19 mouse cellular contexts compared by ENCODE assay signal in genomic region chr2:181057341-181057740, GRCm38 (mm10). TPM values are rescaled to one million over a fixed set of nuclear protein-coding genes. Genes with fewer than 3 reads are reported as not detected.
DNase-seq lines count a peak whose midpoint lies in the region; ATAC-seq and TF ChIP-seq lines count a peak whose summit lies in the region.
"Had no signal": no experiment of that assay in that cellular context is flagged by ENCODE, and none has a peak within 500 bp of the region (broad histone marks: within the 10 kb centered on the region; RNA-seq: fewer than 3 reads in every experiment).

No protein-coding gene starts in this region.

- no peaks in the 10 kb centered on the region for H3K9me3 ChIP-seq in forebrain, embryonic 14.5 days (replicated peaks; ENCODE audit: control insufficient read depth, low read length)
- H3K9me3 ChIP-seq in forebrain, embryonic 11.5 days (ENCODE audit: control insufficient read depth, low read length), result no peaks in the 10 kb centered on the region
- H3K9me3 ChIP-seq in hindbrain, embryonic 11.5 days (ENCODE audit: control insufficient read depth, low read length), result no peaks in the 10 kb centered on the region
- no peaks in the 10 kb centered on the region for H3K9me3 ChIP-seq in midbrain, embryonic 13.5 days
- H3K9me3 ChIP-seq in kidney, embryonic 14.5 days (ENCODE audit: control insufficient read depth, low read length), result no peaks in the 10 kb centered on the region
- H3K9me3 ChIP-seq in lung, postnatal 0 days (ENCODE audit: low read length), result no peaks in the 10 kb centered on the region
- H3K9me3 ChIP-seq: neural tube, embryonic 15.5 days had no signal

- WGBS in forebrain, embryonic 14.5 days, result 56% methylated on average over 8 of the region's 8 CpGs
- 61% methylated on average over 8 of the region's 8 CpGs for WGBS in forebrain, embryonic 11.5 days
- WGBS in hindbrain, embryonic 11.5 days, result 44% methylated on average over 8 of the region's 8 CpGs
- 34% methylated on average over 8 of the region's 8 CpGs for WGBS in midbrain, embryonic 13.5 days
- 37% methylated on average over 8 of the region's 8 CpGs for WGBS in kidney, embryonic 14.5 days
- WGBS in lung, postnatal 0 days, result 19% methylated on average over 8 of the region's 8 CpGs

- H3K4me1 ChIP-seq in forebrain, embryonic 14.5 days (ENCODE audit: control insufficient read depth, insufficient read depth, low read length), result peaks cover 5% of the 10 kb centered on the region; the same call in 1 of the 2 replicates
- 0 out of 2 replicates have a peak, but pooled peaks cover 2% of the 10 kb centered on the region for H3K4me1 ChIP-seq in forebrain, embryonic 11.5 days (replicated peaks; ENCODE audit: control insufficient read depth, insufficient read depth, low read length)
- peaks cover 2% of the 10 kb centered on the region for H3K4me1 ChIP-seq in hindbrain, embryonic 11.5 days (replicated peaks; ENCODE audit: control insufficient read depth, insufficient read depth, low read length)
- peaks cover 27% of the 10 kb centered on the region for H3K4me1 ChIP-seq in midbrain, embryonic 13.5 days (replicated peaks)
- no peaks in the 10 kb centered on the region for H3K4me1 ChIP-seq in kidney, embryonic 14.5 days (ENCODE audit: control insufficient read depth, insufficient read depth, low read length)
- no peaks in the 10 kb centered on the region for H3K4me1 ChIP-seq in lung, postnatal 0 days (ENCODE audit: insufficient read depth, low read depth, low read length)

- peak; percentile 27 for DNase-seq in forebrain, embryonic 14.5 days (ENCODE audit: low spot score)
- no peak for DNase-seq in forebrain, embryonic 11.5 days (ENCODE audit: low spot score)
- DNase-seq in R1 (ENCODE audit: low read depth, low spot score), result peak; percentile 64
- DNase-seq in hindbrain, embryonic 11.5 days (ENCODE audit: low spot score), result peak; percentile 41
- no peak for DNase-seq in yolk sac, embryonic 10.5 days (ENCODE audit: low spot score)
- no peak for DNase-seq in lung, postnatal 0 days (ENCODE audit: low spot score)
- DNase-seq: cerebellum, adult 2 months; gastrocnemius, adult 2 months; kidney, postnatal 10 days; liver; lung, adult 18-20 months; lung, postnatal 4 days; thymus, postnatal 25 days had no signal

- no peak overlapping the region for H3K4me2 ChIP-seq in forebrain, embryonic 14.5 days (ENCODE audit: low read length)
- no peak overlapping the region for H3K4me2 ChIP-seq in forebrain, embryonic 11.5 days (ENCODE audit: low read depth, low read length, severe bottlenecking)
- H3K4me2 ChIP-seq in hindbrain, embryonic 11.5 days (replicated peaks; ENCODE audit: low read depth, low read length), result no peak overlapping the region
- H3K4me2 ChIP-seq in midbrain, embryonic 13.5 days (replicated peaks), result no peak overlapping the region; the same call in 1 of the 2 replicates
- no peak overlapping the region for H3K4me2 ChIP-seq in kidney, embryonic 14.5 days (replicated peaks; ENCODE audit: low read depth, low read length)
- H3K4me2 ChIP-seq in lung, postnatal 0 days (replicated peaks; ENCODE audit: low read depth, low read length), result no peak overlapping the region
- H3K4me2 ChIP-seq: neural tube, embryonic 15.5 days had no signal

- ATAC-seq in forebrain, embryonic 14.5 days, result no peak
- no peak for ATAC-seq in forebrain, embryonic 11.5 days (replicated peaks; ENCODE audit: low FRiP score)
- ATAC-seq in hindbrain, embryonic 11.5 days (ENCODE audit: low FRiP score), result peak; percentile 39; the same call in 1 of the 2 replicates
- peak; percentile 74 for ATAC-seq in midbrain, embryonic 13.5 days
- no peak for ATAC-seq in kidney, embryonic 14.5 days (ENCODE audit: low FRiP score, low TSS enrichment)
- ATAC-seq in lung, postnatal 0 days, result no peak
- ATAC-seq: intestine, embryonic 16.5 days had no signal

- no peak for TF ChIP-seq CTCF in lung, postnatal 0 days (IDR thresholded peaks at IDR 0.05)

- no peak overlapping the region for H3K9ac ChIP-seq in forebrain, embryonic 14.5 days (ENCODE audit: low read length)
- no peak overlapping the region for H3K9ac ChIP-seq in forebrain, embryonic 11.5 days (ENCODE audit: low read length)
- no peak overlapping the region for H3K9ac ChIP-seq in hindbrain, embryonic 11.5 days (ENCODE audit: low read depth, low read length)
- no peak overlapping the region for H3K9ac ChIP-seq in midbrain, embryonic 13.5 days (replicated peaks)
- no peak overlapping the region for H3K9ac ChIP-seq in kidney, embryonic 14.5 days (ENCODE audit: low read depth, low read length)
- no peak overlapping the region for H3K9ac ChIP-seq in lung, postnatal 0 days (replicated peaks; ENCODE audit: low read depth)
- H3K9ac ChIP-seq: neural tube, embryonic 15.5 days had no signal

- H3K27me3 ChIP-seq in forebrain, embryonic 14.5 days (replicated peaks; ENCODE audit: control insufficient read depth, insufficient read depth, low read length), result no peaks in the 10 kb centered on the region
- no peaks in the 10 kb centered on the region for H3K27me3 ChIP-seq in forebrain, embryonic 11.5 days (ENCODE audit: control insufficient read depth, insufficient read depth, low read length)
- 0 out of 2 replicates have a peak, but pooled peaks cover 2% of the 10 kb centered on the region for H3K27me3 ChIP-seq in hindbrain, embryonic 11.5 days (ENCODE audit: control insufficient read depth, insufficient read depth, low read length)
- no peaks in the 10 kb centered on the region for H3K27me3 ChIP-seq in midbrain, embryonic 13.5 days
- no peaks in the 10 kb centered on the region; the same call in 1 of the 2 replicates for H3K27me3 ChIP-seq in kidney, embryonic 14.5 days (ENCODE audit: control insufficient read depth, insufficient read depth, low read length)
- no peaks in the 10 kb centered on the region for H3K27me3 ChIP-seq in lung, postnatal 0 days (replicated peaks; ENCODE audit: insufficient read depth, low read length)
- H3K27me3 ChIP-seq: neural tube, embryonic 15.5 days had no signal

- 0 out of 2 replicates have a peak overlapping the region, but pooled peaks have one; percentile 24 for H3K27ac ChIP-seq in forebrain, embryonic 14.5 days (ENCODE audit: low read depth, low read length)
- no peak overlapping the region for H3K27ac ChIP-seq in forebrain, embryonic 11.5 days (ENCODE audit: low read depth, low read length)
- no peak overlapping the region for H3K27ac ChIP-seq in hindbrain, embryonic 11.5 days (ENCODE audit: low read depth, low read length)
- H3K27ac ChIP-seq in midbrain, embryonic 13.5 days, result peak overlapping the region; percentile 73
- H3K27ac ChIP-seq in kidney, embryonic 14.5 days (ENCODE audit: low read depth, low read length), result no peak overlapping the region
- H3K27ac ChIP-seq in lung, postnatal 0 days (ENCODE audit: low read length), result no peak overlapping the region
- H3K27ac ChIP-seq: gastrocnemius, adult 2 months; neural tube, embryonic 15.5 days; stomach, postnatal 0 days had no signal

- no peaks in the 10 kb centered on the region for H3K36me3 ChIP-seq in forebrain, embryonic 14.5 days (ENCODE audit: control insufficient read depth, insufficient read depth, low read length)
- H3K36me3 ChIP-seq in forebrain, embryonic 11.5 days (ENCODE audit: control insufficient read depth, insufficient read depth, low read length), result no peaks in the 10 kb centered on the region
- H3K36me3 ChIP-seq in hindbrain, embryonic 11.5 days (ENCODE audit: control insufficient read depth, insufficient read depth, low read length), result no peaks in the 10 kb centered on the region
- H3K36me3 ChIP-seq in midbrain, embryonic 13.5 days, result no peaks in the 10 kb centered on the region
- no peaks in the 10 kb centered on the region for H3K36me3 ChIP-seq in kidney, embryonic 14.5 days (ENCODE audit: control insufficient read depth, insufficient read depth, low read length)
- H3K36me3 ChIP-seq in lung, postnatal 0 days (ENCODE audit: insufficient read depth, low read length), result no peaks in the 10 kb centered on the region
- H3K36me3 ChIP-seq: neural tube, embryonic 15.5 days had no signal

- H3K4me3 ChIP-seq in forebrain, embryonic 14.5 days (ENCODE audit: low read depth, low read length), result no peak overlapping the region
- no peak overlapping the region for H3K4me3 ChIP-seq in forebrain, embryonic 11.5 days (ENCODE audit: low read depth, low read length)
- no peak overlapping the region for H3K4me3 ChIP-seq in hindbrain, embryonic 11.5 days (ENCODE audit: low read depth, low read length)
- H3K4me3 ChIP-seq in midbrain, embryonic 13.5 days (replicated peaks), result no peak overlapping the region
- H3K4me3 ChIP-seq in kidney, embryonic 14.5 days (ENCODE audit: low read length), result no peak overlapping the region
- H3K4me3 ChIP-seq in lung, postnatal 0 days (ENCODE audit: low read depth, low read length), result no peak overlapping the region
- H3K4me3 ChIP-seq: erythroblast, embryonic 14.5 days; gastrocnemius, adult 2 months; neural tube, embryonic 15.5 days had no signal

- TF ChIP-seq EP300 in lung, postnatal 0 days (IDR thresholded peaks at IDR 0.05), result no peak

RNA-seq across cellular contexts. Expression of gene Chrna4, which starts 14.0 kb away (rescaled TPM):
- polyA plus RNA-seq in forebrain, embryonic 14.5 days (2014; fragmentation: Nextera tagmentation; extraction: Ambion mirVana), result 13.1 and 14.3 TPM in 2 replicates
- 18.7 and 19.3 TPM in 2 replicates for polyA plus RNA-seq in forebrain, embryonic 11.5 days (2014; fragmentation: Nextera tagmentation; extraction: Ambion mirVana)
- polyA plus RNA-seq in hindbrain, embryonic 11.5 days (2014; fragmentation: Nextera tagmentation; extraction: Ambion mirVana), result 45.0 and 54.1 TPM in 2 replicates
- polyA plus RNA-seq in midbrain, embryonic 13.5 days (2015; fragmentation: Nextera tagmentation; extraction: Ambion mirVana), result 44.1 and 52.7 TPM in 2 replicates
- 3.8 and 5.3 TPM in 2 replicates for polyA plus RNA-seq in kidney, embryonic 14.5 days (2014; fragmentation: Nextera tagmentation; extraction: Ambion mirVana)
- polyA plus RNA-seq in lung, postnatal 0 days (2015; fragmentation: Nextera tagmentation; extraction: Ambion mirVana), result 0.04 and 0.15 TPM in 2 replicates
- polyA plus RNA-seq: erythroblast, embryonic 14.5 days had no signal

Comparison
In these comparisons a context has a peak if more than half of its experiments do, and no peak if none do; other contexts are left out.
1. DNase-seq: peak in forebrain, embryonic 14.5 days (single experiment), R1 (single experiment) and hindbrain, embryonic 11.5 days (single experiment); none in forebrain, embryonic 11.5 days (single experiment), yolk sac, embryonic 10.5 days (single experiment) and lung, postnatal 0 days (single experiment).
2. H3K27ac ChIP-seq: peak in forebrain, embryonic 14.5 days (single experiment) and midbrain, embryonic 13.5 days (single experiment); none in forebrain, embryonic 11.5 days (single experiment), hindbrain, embryonic 11.5 days (single experiment), kidney, embryonic 14.5 days (single experiment) and lung, postnatal 0 days (single experiment).
3. ATAC-seq: peak in hindbrain, embryonic 11.5 days (single experiment) and midbrain, embryonic 13.5 days (single experiment); none in forebrain, embryonic 14.5 days (single experiment), forebrain, embryonic 11.5 days (single experiment), kidney, embryonic 14.5 days (single experiment) and lung, postnatal 0 days (single experiment).